Mouse (Mus musculus) ES-E14 (cell line): Measurements from ENCODE around the gene Nfkbil1.

Source experiments
- CHD2 ChIP-seq: IDR thresholded peaks from 2 replicates; pipeline ENCODE4 v1.6.1; 2014; ENCODE audit warnings: mild to moderate bottlenecking, low read depth, low read length, inconsistent platforms
- HCFC1 ChIP-seq: IDR thresholded peaks from 2 replicates; pipeline ENCODE4 v1.6.1; 2012; ENCODE audit warnings: low read length, inconsistent platforms, borderline replicate concordance; ENCODE audit not compliant: insufficient read depth
- MAFK ChIP-seq: IDR thresholded peaks from 2 replicates; pipeline ENCODE4 v1.6.1; 2014; ENCODE audit warnings: mild to moderate bottlenecking, low read depth, low read length, inconsistent platforms; ENCODE audit not compliant: insufficient read depth
- ZC3H11A ChIP-seq: IDR thresholded peaks from 2 replicates; pipeline ENCODE4 v1.6.1; 2012; ENCODE audit warnings: low read depth, mild to moderate bottlenecking, inconsistent platforms, low read length, borderline replicate concordance

- no peak for TF ChIP-seq CHD2
- TF ChIP-seq HCFC1, result no peak
- TF ChIP-seq ZC3H11A, result no peak
- TF ChIP-seq MAFK, result no peak
Measured at GRCm38 (mm10) chr17:35245731-35246623, 10.4 kb upstream of the Nfkbil1 start.
